Mouse (Mus musculus) neural tube, embryonic 11.5 days (tissue): ENCODE data around the gene Wt1. TPM values are rescaled to one million over a fixed set of nuclear protein-coding genes. Genes with fewer than 3 reads are reported as not detected.

ENCODE experiments used
- ATAC-seq: fragments of 200-750 bp; cut with Nextera tagmentation; 2 replicates; pipeline ENCODE4 v1.8.0; 2017; ENCODE audit warnings: moderate number of reproducible peaks, mild to moderate bottlenecking, moderate TSS enrichment, moderate library complexity; ENCODE audit not compliant: insufficient read depth, low FRiP score, low TSS enrichment
- DNase-seq: peaks from one replicate; pipeline ENCODE4 v3.0.0-alpha.2; 2015; ENCODE audit warnings: low spot score
- H3K27ac ChIP-seq: fragments of 300-500 bp; sonication (generic); 2 replicates; pipeline ENCODE4 v1.5.1; 2014; ENCODE audit warnings: low read depth, mild to moderate bottlenecking, low read length
- H3K27me3 ChIP-seq: fragments of 300-500 bp; sonication (generic); 2 replicates; pipeline ENCODE4 v1.6.1; 2014; ENCODE audit warnings: mild to moderate bottlenecking, low read length, mixed read lengths; ENCODE audit not compliant: control insufficient read depth, insufficient read depth
- H3K36me3 ChIP-seq: fragments of 300-500 bp; sonication (generic); 2 replicates; pipeline ENCODE4 v1.6.1; 2014; ENCODE audit warnings: mild to moderate bottlenecking, low read length, moderate library complexity, mixed read lengths; ENCODE audit not compliant: control insufficient read depth, insufficient read depth
- H3K4me1 ChIP-seq: fragments of 300-500 bp; sonication (generic); 2 replicates; pipeline ENCODE4 v1.6.1; 2014; ENCODE audit warnings: low read length, mixed read lengths; ENCODE audit not compliant: control insufficient read depth, insufficient read depth
- H3K4me2 ChIP-seq: fragments of 300-500 bp; sonication (generic); 2 replicates; pipeline ENCODE4 v1.6.1; 2014; ENCODE audit warnings: low read depth, mild to moderate bottlenecking, moderate library complexity
- H3K4me3 ChIP-seq: fragments of 300-500 bp; sonication (generic); 2 replicates; pipeline ENCODE4 v1.5.1; 2014; ENCODE audit warnings: low read depth, low read length
- H3K9ac ChIP-seq: fragments of 300-500 bp; sonication (generic); 2 replicates; pipeline ENCODE4 v1.6.1; 2014; ENCODE audit warnings: mild to moderate bottlenecking, low read length
- H3K9me3 ChIP-seq: fragments of 300-500 bp; sonication (generic); 2 replicates; pipeline ENCODE4 v1.6.1; 2016; ENCODE audit warnings: low read length; ENCODE audit not compliant: control insufficient read depth
- WGBS: fragments of 180-500 bp; shearing (Covaris S2); extraction: QIAGEN DNeasy Blood & Tissue Kit; methylation state at CpG from one replicate; pipeline ENCODE4 v1.1.7; 2014; 5-methylcytosine and 5-hydroxymethylcytosine counted together
- polyA plus RNA-seq: library from polyadenylated mRNA; unstranded; fragments of >200 nt; fragmentation: Nextera tagmentation; extraction: Ambion mirVana; gene quantifications from 2 replicates; pipeline ENCODE4 v1.2.1, GENCODE M21; 2014

Wt1 gene
- polyA plus RNA-seq: 1.3 and 3.3 TPM in 2 replicates

DNA sequence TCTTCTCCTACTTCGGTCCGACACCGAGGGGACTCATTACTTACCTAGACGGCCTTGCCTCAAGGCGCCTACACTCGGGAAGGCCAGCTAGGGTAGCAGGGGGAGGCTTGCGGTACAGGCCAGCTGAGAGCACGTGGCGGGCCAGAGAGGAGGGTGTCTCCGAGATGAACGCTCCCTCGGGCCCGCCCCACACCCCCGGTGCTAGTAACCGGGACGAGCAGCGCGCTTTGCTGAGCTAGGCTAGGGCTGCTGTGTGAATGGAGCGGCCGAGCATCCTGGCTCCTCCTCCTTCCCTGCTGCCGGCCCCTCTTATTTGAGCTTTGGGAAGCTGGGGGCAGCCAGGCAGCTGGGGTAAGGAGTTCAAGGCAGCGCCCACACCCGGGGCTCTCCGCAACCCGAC is at the start of gene Wt1:
Gene Wt1 (plus strand): TSS at position 251 of the 400 bp plus-strand sequence.
- H3K27me3 ChIP-seq: peaks cover 90% of the 10 kb centered on the region
- no peaks in the 10 kb centered on the region for H3K9me3 ChIP-seq
- no peaks in the 10 kb centered on the region for H3K36me3 ChIP-seq
- ATAC-seq (peak; percentile 43), DNase-seq (peak; percentile 56)
- under 1% methylated on average over 24 of the region's 25 CpGs for WGBS
- H3K27ac ChIP-seq: no peak within 1 kb of the TSS
- H3K4me2 ChIP-seq: peak within 1 kb of the TSS; percentile 30
- H3K9ac ChIP-seq: no peak within 1 kb of the TSS
- peaks cover 9% of the 10 kb centered on the region for H3K4me1 ChIP-seq
- H3K4me3 ChIP-seq: peak within 1 kb of the TSS; percentile 20

- no peak for ATAC-seq
- DNase-seq: no peak
- Histone ChIP-seq H3K4me1 (no peaks in the 10 kb centered on the region), H3K4me2 (no peak overlapping the region), H3K4me3 (no peak overlapping the region), H3K36me3 (no peaks in the 10 kb centered on the region), H3K27me3 (no peaks in the 10 kb centered on the region), H3K27ac (no peak overlapping the region), H3K9me3 (no peaks in the 10 kb centered on the region), H3K9ac (no peak overlapping the region)
- 87% methylated on average over 7 of the region's 7 CpGs for WGBS
Measured at GRCm38 (mm10) chr2:105077151-105077550, 49.2 kb upstream of the Wt1 start.

DNA sequence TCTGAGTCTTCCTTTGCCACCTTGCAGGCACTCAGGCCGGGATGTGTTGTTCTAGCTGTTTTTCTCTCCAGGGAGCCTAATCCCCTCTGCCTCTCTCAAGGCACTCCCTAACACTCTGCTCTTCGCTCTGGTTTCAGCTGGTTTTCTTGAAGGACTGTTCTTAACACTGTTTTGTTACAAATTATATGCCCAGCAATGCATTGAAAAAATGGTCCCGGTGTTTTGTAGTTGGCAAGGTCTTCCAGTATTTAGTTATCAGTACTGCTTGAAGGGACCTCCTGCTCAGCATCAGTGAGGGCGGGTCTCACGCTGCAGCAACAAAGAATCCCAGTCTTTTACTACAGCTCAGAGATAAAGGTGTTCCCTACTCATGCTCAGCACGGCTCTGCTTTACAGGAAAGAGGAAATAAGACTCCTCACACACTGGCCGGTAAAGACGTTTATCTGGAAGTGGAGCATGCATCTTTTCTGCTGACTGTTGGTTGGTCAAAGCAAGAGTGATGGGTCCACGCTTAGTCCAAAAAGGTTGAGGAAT is 44.0 kb upstream of the Wt1 start:
- WGBS: 33% methylated on average over 9 of the region's 9 CpGs

GRCm38 (mm10) chr2:105084035-105084434 is 42.3 kb upstream of the Wt1 start:
- no peaks in the 10 kb centered on the region for H3K36me3 ChIP-seq
- 83% methylated on average over 4 of the region's 4 CpGs for WGBS
- H3K4me3 ChIP-seq: no peak overlapping the region
- H3K9me3 ChIP-seq: no peaks in the 10 kb centered on the region
- ATAC-seq (no peak), DNase-seq (no peak)
- no peaks in the 10 kb centered on the region for H3K4me1 ChIP-seq
- no peak overlapping the region for H3K9ac ChIP-seq
- no peak overlapping the region for H3K27ac ChIP-seq
- no peaks in the 10 kb centered on the region for H3K27me3 ChIP-seq
- H3K4me2 ChIP-seq: no peak overlapping the region

More for the DNA sequence above, 44.0 kb upstream of the Wt1 start:
- DNase-seq: no peak
- Histone ChIP-seq H3K9ac (no peak overlapping the region), H3K36me3 (no peaks in the 10 kb centered on the region), H3K27ac (no peak overlapping the region), H3K4me3 (no peak overlapping the region), H3K4me1 (no peaks in the 10 kb centered on the region), H3K9me3 (no peaks in the 10 kb centered on the region), H3K4me2 (no peak overlapping the region), H3K27me3 (no peaks in the 10 kb centered on the region)
- ATAC-seq: no peak

DNA sequence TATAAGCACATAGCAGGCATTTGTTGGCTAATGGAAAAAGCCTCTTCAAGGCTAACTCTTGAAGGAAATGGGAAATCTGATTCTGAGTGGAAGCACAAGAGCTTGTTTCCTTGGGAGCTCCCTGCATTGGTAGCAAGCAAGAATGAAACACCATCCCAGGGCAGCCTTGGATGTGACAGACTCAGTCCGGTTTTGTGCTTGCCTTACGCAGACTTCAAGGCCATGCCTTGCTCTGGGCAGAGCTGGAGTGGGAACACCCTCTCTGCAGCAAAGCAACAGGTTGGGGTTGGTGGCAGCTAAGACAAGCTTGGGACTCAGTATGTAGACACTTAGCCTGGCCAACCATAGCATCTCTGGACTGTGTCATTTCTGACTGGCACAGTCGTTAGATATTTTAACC is 40.2 kb upstream of the Wt1 start:
- no peaks in the 10 kb centered on the region for H3K27me3 ChIP-seq
- DNase-seq (no peak), ATAC-seq (no peak)
- H3K4me2 ChIP-seq: no peak overlapping the region
- H3K9ac ChIP-seq: no peak overlapping the region
- H3K9me3 ChIP-seq: no peaks in the 10 kb centered on the region
- H3K4me1 ChIP-seq: peaks cover 10% of the 10 kb centered on the region; the same call in 1 of the 2 replicates
- H3K27ac ChIP-seq: no peak overlapping the region
- H3K36me3 ChIP-seq: no peaks in the 10 kb centered on the region
- 97% methylated on average over 3 of the region's 3 CpGs for WGBS
- no peak overlapping the region for H3K4me3 ChIP-seq

DNA sequence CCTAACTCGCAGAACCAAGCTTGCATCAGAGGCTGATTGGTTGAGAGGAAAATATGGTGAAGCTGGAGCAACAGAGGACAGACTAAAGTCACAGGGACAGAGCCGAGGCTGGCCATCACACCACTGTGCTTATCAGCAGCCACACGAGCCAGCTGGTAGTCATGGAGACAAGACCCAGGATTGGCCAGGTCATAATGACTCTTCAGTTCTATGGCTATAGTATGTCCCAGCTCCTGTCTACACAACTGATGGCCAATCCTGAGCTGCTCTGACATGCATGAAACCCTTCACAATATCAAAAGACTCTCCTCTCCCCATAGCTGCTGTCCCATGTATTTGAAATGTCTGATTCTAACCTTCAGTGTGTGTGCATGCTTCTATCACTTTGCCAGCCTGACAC is 38.3 kb upstream of the Wt1 start:
- Histone ChIP-seq H3K27ac (no peak overlapping the region), H3K27me3 (no peaks in the 10 kb centered on the region), H3K4me2 (no peak overlapping the region), H3K9ac (no peak overlapping the region), H3K4me3 (no peak overlapping the region), H3K36me3 (no peaks in the 10 kb centered on the region), H3K9me3 (no peaks in the 10 kb centered on the region), H3K4me1 (peaks cover 10% of the 10 kb centered on the region; the same call in 1 of the 2 replicates)
- 80% methylated on average over 3 of the region's 3 CpGs for WGBS
- ATAC-seq (no peak), DNase-seq (no peak)

- WGBS: 41% methylated on average over 4 of the region's 4 CpGs
- peak; percentile 31; the same call in 1 of the 2 replicates for ATAC-seq
Measured at GRCm38 (mm10) chr2:105089083-105089482, 37.2 kb upstream of the Wt1 start.

DNA sequence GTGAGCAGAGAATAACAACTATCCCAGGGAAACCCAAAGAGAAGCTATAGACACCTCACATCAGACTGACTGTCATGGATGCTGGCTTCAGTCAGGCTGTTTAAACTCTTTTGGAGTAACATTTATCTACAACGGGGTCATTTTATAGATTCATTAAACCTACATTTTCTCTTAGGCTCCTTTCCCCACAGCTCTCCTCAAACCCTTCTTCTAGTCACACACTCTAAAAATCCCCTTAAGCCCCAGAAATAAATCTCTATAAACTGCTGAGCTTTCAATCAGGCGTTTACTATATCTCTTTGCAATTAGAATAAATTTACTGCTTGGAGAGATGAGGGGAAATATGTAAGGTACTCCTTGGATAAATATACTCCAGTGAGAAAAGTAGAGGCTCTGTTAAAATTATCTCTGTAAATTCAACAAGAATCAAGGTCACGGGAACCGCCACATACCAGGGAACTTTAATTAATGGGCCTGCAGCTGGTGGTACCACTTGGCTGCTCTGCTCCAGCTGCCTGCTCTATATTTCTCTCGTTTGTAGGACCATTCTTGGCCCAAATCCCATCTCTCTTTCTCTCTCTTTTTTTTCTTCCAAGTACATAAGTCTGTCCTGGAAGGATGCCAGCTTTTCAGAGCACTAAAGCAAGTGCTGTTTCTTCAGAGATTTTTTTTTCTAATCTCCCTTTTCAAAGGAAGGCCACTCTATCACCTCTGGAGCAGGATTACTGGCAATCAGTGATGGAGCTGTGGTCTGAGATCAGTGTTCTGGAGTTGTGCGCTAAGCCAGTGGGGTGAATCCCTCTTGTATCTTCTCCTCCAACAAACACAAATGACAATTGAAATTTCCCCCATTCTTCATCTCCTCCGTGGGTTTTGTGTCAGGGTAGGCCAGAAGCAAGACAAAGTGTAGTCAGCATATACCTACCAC is 36.5 kb upstream of the Wt1 start:
- Histone ChIP-seq H3K36me3 (no peaks in the 10 kb centered on the region), H3K9me3 (no peaks in the 10 kb centered on the region), H3K27ac (no peak overlapping the region), H3K27me3 (no peaks in the 10 kb centered on the region), H3K9ac (no peak overlapping the region), H3K4me1 (peaks cover 10% of the 10 kb centered on the region; the same call in 1 of the 2 replicates), H3K4me2 (no peak overlapping the region), H3K4me3 (no peak overlapping the region)
- WGBS: 58% methylated on average over 7 of the region's 7 CpGs
- ATAC-seq (no peak), DNase-seq (no peak)

More at GRCm38 (mm10) chr2:105089083-105089482, 37.2 kb upstream of the Wt1 start:
- DNase-seq: peak; percentile 28
- Histone ChIP-seq H3K4me1 (peaks cover 10% of the 10 kb centered on the region; the same call in 1 of the 2 replicates), H3K4me2 (no peak overlapping the region), H3K9ac (no peak overlapping the region), H3K27ac (no peak overlapping the region), H3K36me3 (no peaks in the 10 kb centered on the region), H3K9me3 (no peaks in the 10 kb centered on the region), H3K4me3 (no peak overlapping the region), H3K27me3 (no peaks in the 10 kb centered on the region)
